Mouse (Mus musculus) heart, postnatal 0 days (tissue): ENCODE measurements at regions not wholly inside any gene's neighbourhood (a gene's known extent, or its start where the extent isn't known, plus 50 kb on each side); places are given as distances from the start of the nearest gene placed in this dataset.

Experiments
- ATAC-seq: fragments of 200-750 bp; cut with Nextera tagmentation; 2 replicates; pipeline ENCODE4 v1.8.0; 2017; ENCODE audit warnings: low read depth, moderate number of reproducible peaks, moderate library complexity; ENCODE audit not compliant: insufficient read depth
- DNase-seq: peaks from one replicate; pipeline ENCODE4 v3.0.0-alpha.2; 2016; ENCODE audit warnings: low spot score
- H3K27ac ChIP-seq: fragments of 300-500 bp; sonication (generic); 2 replicates; pipeline ENCODE4 v1.5.1; 2014; ENCODE audit warnings: low read depth, mild to moderate bottlenecking
- H3K27me3 ChIP-seq: fragments of 300-500 bp; sonication (generic); 2 replicates; pipeline ENCODE4 v1.6.1; 2014; ENCODE audit warnings: low read length, mixed read lengths; ENCODE audit not compliant: control insufficient read depth, insufficient read depth
- H3K36me3 ChIP-seq: fragments of 300-500 bp; sonication (generic); replicated peaks from 2 replicates; pipeline ENCODE4 v1.6.1; 2014; ENCODE audit warnings: low read length, mixed read lengths; ENCODE audit not compliant: control insufficient read depth, insufficient read depth
- H3K4me1 ChIP-seq: fragments of 300-500 bp; sonication (generic); 2 replicates; pipeline ENCODE4 v1.6.1; 2014; ENCODE audit warnings: antibody characterized with exemption; ENCODE audit not compliant: control insufficient read depth, insufficient read depth
- H3K4me2 ChIP-seq: fragments of 300-500 bp; sonication (generic); 2 replicates; pipeline ENCODE4 v1.6.1; 2014; ENCODE audit warnings: low read depth, mild to moderate bottlenecking, low read length, moderate library complexity
- H3K4me3 ChIP-seq: fragments of 300-500 bp; sonication (generic); 2 replicates; pipeline ENCODE4 v1.5.1; 2014; ENCODE audit warnings: low read depth, low read length
- H3K9ac ChIP-seq: fragments of 300-500 bp; sonication (generic); replicated peaks from 2 replicates; pipeline ENCODE4 v1.6.1; 2014; ENCODE audit warnings: low read depth, low read length, mixed read lengths
- H3K9me3 ChIP-seq: fragments of 300-500 bp; sonication (generic); replicated peaks from 2 replicates; pipeline ENCODE4 v1.6.1; 2016; ENCODE audit warnings: low read length; ENCODE audit not compliant: control insufficient read depth
- CTCF ChIP-seq: IDR thresholded peaks from 2 replicates; pipeline ENCODE4 v1.5.1; 2016; ENCODE audit warnings: antibody characterized with exemption, control low read depth, low read depth
- EP300 ChIP-seq: IDR thresholded peaks from 2 replicates; pipeline ENCODE4 v1.6.1; 2016; ENCODE audit warnings: antibody characterized with exemption, low read depth
- WGBS: fragments of 180-500 bp; shearing (Covaris S2); extraction: QIAGEN DNeasy Blood & Tissue Kit; methylation state at CpG from one replicate; pipeline ENCODE4 v1.1.7; 2014; 5-methylcytosine and 5-hydroxymethylcytosine counted together

DNA sequence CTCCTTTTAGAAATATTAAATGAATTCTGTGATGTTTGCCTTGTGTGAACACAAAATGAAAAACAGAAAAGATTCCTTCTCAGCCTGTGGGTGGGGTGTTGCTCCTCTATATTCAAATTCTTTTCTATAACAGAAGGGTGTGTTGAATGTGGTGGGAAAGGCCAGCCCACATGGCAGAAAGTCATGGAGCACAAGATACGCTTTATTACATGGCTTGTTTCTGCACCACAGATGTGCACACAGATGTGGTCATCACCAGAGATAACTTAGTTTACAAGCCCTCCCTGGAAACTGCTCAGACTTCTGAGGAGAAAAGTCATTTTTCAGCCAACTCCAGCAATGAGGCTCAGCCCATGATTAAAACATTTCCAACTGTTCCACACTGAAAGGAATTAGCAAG, 475.1 kb upstream of the Jag1 start:
- no peaks in the 10 kb centered on the region for H3K4me1 ChIP-seq
- TF ChIP-seq EP300, result no peak
- TF ChIP-seq CTCF, result no peak
- no peaks in the 10 kb centered on the region for H3K9me3 ChIP-seq
- no peaks in the 10 kb centered on the region for H3K36me3 ChIP-seq
- ATAC-seq (no peak), DNase-seq (no peak)
- 93% methylated on average over 1 of the region's 1 CpGs for WGBS
- no peak overlapping the region for H3K27ac ChIP-seq
- H3K9ac ChIP-seq, result no peak overlapping the region
- no peaks in the 10 kb centered on the region for H3K27me3 ChIP-seq
- H3K4me2 ChIP-seq, result no peak overlapping the region
- H3K4me3 ChIP-seq, result no peak overlapping the region

DNA sequence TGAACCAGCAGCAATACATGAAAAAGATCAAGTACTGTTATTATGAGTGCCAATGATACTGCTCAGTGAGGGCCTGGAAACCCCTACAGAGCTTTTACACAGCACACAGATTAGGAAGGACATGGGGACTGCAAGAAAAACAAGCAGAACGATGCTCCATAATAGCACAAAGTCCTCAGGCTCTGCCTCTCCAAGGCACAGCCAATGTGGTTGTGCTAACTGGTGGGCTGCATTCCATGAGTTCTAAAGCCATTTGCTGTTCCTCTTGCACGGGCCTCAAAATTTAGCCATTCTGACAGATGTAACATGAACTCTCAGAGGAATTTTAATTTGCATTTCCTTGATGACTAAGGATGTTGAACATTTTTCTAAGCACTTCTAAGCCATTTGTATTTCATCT, 465.0 kb upstream of the Jag1 start:
- Histone ChIP-seq H3K36me3 (no peaks in the 10 kb centered on the region), H3K27me3 (no peaks in the 10 kb centered on the region), H3K27ac (no peak overlapping the region), H3K9ac (no peak overlapping the region), H3K4me2 (no peak overlapping the region), H3K4me3 (no peak overlapping the region), H3K9me3 (no peaks in the 10 kb centered on the region), H3K4me1 (no peaks in the 10 kb centered on the region)
- DNase-seq (no peak), ATAC-seq (no peak)
- 31% methylated on average over 2 of the region's 2 CpGs for WGBS
- TF ChIP-seq EP300 (no peak), CTCF (no peak)

DNA sequence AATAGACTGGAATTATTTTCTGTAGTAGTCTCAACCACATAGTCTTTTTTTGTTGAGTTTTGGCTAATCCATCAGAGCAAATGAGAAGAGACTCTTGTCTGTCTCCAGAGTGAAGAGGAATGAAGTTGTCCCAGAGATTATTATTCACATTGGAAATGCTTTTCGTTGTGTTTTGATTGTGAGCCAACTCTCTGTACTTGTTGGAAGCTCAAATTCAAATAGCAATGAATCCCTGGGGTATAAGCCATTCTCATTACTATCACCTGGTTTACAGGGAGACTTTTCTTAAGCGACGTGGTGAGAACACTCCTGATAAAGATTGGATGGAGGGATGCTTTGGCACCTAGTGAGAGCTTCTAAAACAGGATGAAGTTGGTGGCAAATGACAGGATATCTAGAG, 459.3 kb upstream of the Jag1 start:
- WGBS, result 42% methylated on average over 3 of the region's 3 CpGs
- TF ChIP-seq CTCF (no peak), EP300 (no peak)
- Histone ChIP-seq H3K4me3 (no peak overlapping the region), H3K36me3 (no peaks in the 10 kb centered on the region), H3K27me3 (no peaks in the 10 kb centered on the region), H3K9ac (no peak overlapping the region), H3K4me2 (no peak overlapping the region), H3K27ac (no peak overlapping the region), H3K4me1 (0 out of 2 replicates have a peak, but pooled peaks cover 3% of the 10 kb centered on the region), H3K9me3 (no peaks in the 10 kb centered on the region)
- no peak for DNase-seq
- no peak for ATAC-seq

DNA sequence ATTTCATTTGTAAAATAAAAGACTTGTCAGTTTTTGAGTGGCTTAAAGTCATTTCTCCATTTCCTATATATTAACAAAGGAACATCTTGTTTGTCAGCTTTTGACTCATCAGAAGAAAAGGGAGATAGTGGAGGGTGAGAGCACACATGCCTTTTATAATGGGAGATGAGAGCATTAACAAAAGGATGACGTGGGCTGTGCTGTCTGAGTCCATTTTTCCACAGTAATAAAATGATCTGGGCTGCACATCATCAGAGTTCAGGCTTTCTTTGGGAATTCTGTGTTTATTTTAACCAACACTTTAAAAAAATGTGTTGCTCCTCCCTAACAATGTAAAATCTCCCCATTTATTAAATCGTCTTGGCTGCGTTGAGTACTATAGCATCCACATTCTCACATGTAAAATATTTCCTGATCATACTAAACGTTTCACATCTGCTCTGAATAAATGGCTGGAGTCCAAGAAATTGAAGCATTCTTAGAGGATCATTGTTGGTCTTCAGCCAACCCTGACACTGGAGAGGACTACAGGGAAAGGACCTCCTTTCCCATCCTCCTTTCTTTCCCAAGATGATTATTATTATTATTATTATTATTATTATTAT, 458.5 kb upstream of the Jag1 start:
- 38% methylated on average over 4 of the region's 4 CpGs for WGBS
- Histone ChIP-seq H3K27me3 (no peaks in the 10 kb centered on the region), H3K9ac (no peak overlapping the region), H3K27ac (no peak overlapping the region), H3K4me2 (no peak overlapping the region), H3K9me3 (no peaks in the 10 kb centered on the region), H3K4me1 (0 out of 2 replicates have a peak, but pooled peaks cover 3% of the 10 kb centered on the region), H3K4me3 (no peak overlapping the region), H3K36me3 (no peaks in the 10 kb centered on the region)
- TF ChIP-seq EP300 (no peak), CTCF (no peak)
- DNase-seq, result peak; percentile 8
- no peak for ATAC-seq

DNA sequence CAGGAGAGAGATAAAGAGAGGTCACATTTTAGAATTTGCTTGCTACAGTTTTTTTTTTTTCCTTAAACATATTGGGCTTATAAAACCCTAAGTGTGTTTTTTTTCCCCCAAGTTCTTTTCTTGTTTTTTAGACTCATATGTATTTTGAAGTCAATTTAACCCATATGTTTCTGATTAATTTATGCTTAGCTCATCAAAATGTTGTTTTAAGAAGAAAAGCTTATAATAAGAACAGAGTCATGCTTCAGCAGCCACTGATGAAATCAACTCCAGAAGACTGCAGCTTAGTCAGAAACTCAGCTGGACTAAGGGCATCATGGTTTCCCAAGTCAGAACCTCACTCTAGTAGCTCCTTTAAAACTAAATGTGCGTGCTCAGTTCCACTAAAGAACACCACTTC, 454.7 kb upstream of the Jag1 start:
- H3K4me3 ChIP-seq, result no peak overlapping the region
- H3K27me3 ChIP-seq, result no peaks in the 10 kb centered on the region
- TF ChIP-seq CTCF (no peak), EP300 (no peak)
- no peaks in the 10 kb centered on the region for H3K36me3 ChIP-seq
- H3K4me1 ChIP-seq, result 0 out of 2 replicates have a peak, but pooled peaks cover under 1% of the 10 kb centered on the region
- no peak overlapping the region for H3K27ac ChIP-seq
- no peak overlapping the region for H3K4me2 ChIP-seq
- H3K9me3 ChIP-seq, result no peaks in the 10 kb centered on the region
- 88% methylated on average over 1 of the region's 1 CpGs for WGBS
- ATAC-seq (no peak), DNase-seq (no peak)
- H3K9ac ChIP-seq, result no peak overlapping the region

DNA sequence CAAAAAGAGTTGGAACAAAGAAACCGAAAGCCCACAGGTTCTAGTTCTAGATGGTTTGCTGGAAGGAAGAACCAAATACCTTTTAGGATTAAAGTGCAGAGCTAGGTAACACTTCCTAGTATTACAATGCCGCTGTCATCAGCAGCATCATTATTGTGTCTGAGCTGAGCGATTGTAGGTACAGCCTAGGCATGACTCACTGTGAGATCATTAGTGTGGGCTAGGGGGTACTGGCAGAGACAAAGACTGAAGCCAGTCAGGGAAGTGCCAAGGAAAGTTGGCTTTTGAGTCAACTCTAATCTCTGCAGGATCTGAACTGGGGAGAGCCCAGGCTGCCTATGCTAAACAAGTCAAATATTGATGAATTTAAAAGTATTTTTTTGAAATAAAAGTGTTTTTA, 450.2 kb upstream of the Jag1 start:
- 78% methylated on average over 3 of the region's 3 CpGs for WGBS
- Histone ChIP-seq H3K9me3 (no peaks in the 10 kb centered on the region), H3K4me1 (no peaks in the 10 kb centered on the region), H3K36me3 (no peaks in the 10 kb centered on the region), H3K9ac (no peak overlapping the region), H3K27ac (no peak overlapping the region), H3K4me3 (no peak overlapping the region), H3K27me3 (no peaks in the 10 kb centered on the region), H3K4me2 (no peak overlapping the region)
- no peak for TF ChIP-seq EP300
- TF ChIP-seq CTCF, result no peak
- DNase-seq (no peak), ATAC-seq (no peak)
